Mouse (Mus musculus): Measurements from ENCODE around the gene Cops4. TPM values are rescaled to one million over a fixed set of nuclear protein-coding genes. Genes with fewer than 3 reads are reported as not detected.
A peak's percentile ranks its signal among the peaks of the same experiment; 100 is the strongest.

Gene Cops4
- polyA plus RNA-seq, 1 experiment from 2014 or later = 163 TPM

- Histone ChIP-seq H3K4me1 (ENCODE audit: control insufficient read depth, insufficient read depth, low read length) (peaks cover 9% of the 10 kb centered on the region), H3K4me2 (ENCODE audit: low read depth, low read length) (no peak overlapping the region), H3K9ac (ENCODE audit: low read length) (no peak overlapping the region), H3K36me3 (ENCODE audit: control insufficient read depth, insufficient read depth, low read length) (peaks cover 3% of the 10 kb centered on the region; the same call in 1 of the 2 replicates), H3K27ac (ENCODE audit: low read length) (no peak overlapping the region), H3K4me3 (replicated peaks; ENCODE audit: low read length) (no peak overlapping the region), H3K9me3 (replicated peaks; ENCODE audit: control insufficient read depth, low read length) (no peaks in the 10 kb centered on the region), H3K27me3 (ENCODE audit: control insufficient read depth, insufficient read depth, low read length) (no peaks in the 10 kb centered on the region)
- 89% methylated on average over 9 of the region's 9 CpGs for WGBS
- ATAC-seq (ENCODE audit: insufficient read depth, low FRiP score) = no peak
Observed at GRCm38 (mm10) chr5:100524921-100525320, 6.8 kb downstream of the Cops4 start.

GRCm38 (mm10) chr5:100525620-100526019 is 7.5 kb downstream of the Cops4 start:
- no peak overlapping the region for H3K9ac ChIP-seq (ENCODE audit: low read length)
- H3K9me3 ChIP-seq (replicated peaks; ENCODE audit: control insufficient read depth, low read length) = no peaks in the 10 kb centered on the region
- peaks cover 3% of the 10 kb centered on the region; the same call in 1 of the 2 replicates for H3K4me1 ChIP-seq (ENCODE audit: control insufficient read depth, insufficient read depth, low read length)
- ATAC-seq (ENCODE audit: insufficient read depth, low FRiP score) = peak; percentile 62
- WGBS = 49% methylated on average over 3 of the region's 3 CpGs
- H3K27ac ChIP-seq (ENCODE audit: low read length) = no peak overlapping the region
- no peak overlapping the region for H3K4me3 ChIP-seq (replicated peaks; ENCODE audit: low read length)
- peaks cover 7% of the 10 kb centered on the region; the same call in 1 of the 2 replicates for H3K36me3 ChIP-seq (ENCODE audit: control insufficient read depth, insufficient read depth, low read length)
- H3K27me3 ChIP-seq (ENCODE audit: control insufficient read depth, insufficient read depth, low read length) = no peaks in the 10 kb centered on the region
- no peak overlapping the region for H3K4me2 ChIP-seq (ENCODE audit: low read depth, low read length)

DNA sequence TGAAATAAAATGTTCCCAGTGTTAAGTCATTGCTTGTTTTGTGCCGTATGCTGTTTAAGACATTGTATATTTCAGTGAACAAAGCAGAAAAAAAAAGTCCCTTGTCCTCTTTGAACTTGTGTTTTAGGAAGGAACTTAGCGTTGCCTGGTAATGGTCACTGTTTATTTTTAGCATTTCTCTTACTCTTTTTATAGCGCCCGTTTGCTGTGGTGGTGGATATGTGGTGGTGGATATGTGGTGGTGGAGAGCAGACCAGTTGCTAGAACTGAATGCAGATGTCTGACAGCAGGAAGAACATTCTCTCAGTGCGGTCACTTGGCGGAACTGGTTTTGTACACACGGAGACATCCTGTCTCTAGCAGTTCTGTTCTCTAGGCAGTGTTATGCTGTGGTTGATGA is 8.1 kb downstream of the Cops4 start:
- Histone ChIP-seq H3K4me1 (ENCODE audit: control insufficient read depth, insufficient read depth, low read length) (peaks cover 3% of the 10 kb centered on the region; the same call in 1 of the 2 replicates), H3K9ac (ENCODE audit: low read length) (no peak overlapping the region), H3K27ac (ENCODE audit: low read length) (no peak overlapping the region; the same call in 1 of the 2 replicates), H3K4me3 (replicated peaks; ENCODE audit: low read length) (no peak overlapping the region), H3K4me2 (ENCODE audit: low read depth, low read length) (no peak overlapping the region), H3K36me3 (ENCODE audit: control insufficient read depth, insufficient read depth, low read length) (peaks cover 7% of the 10 kb centered on the region; the same call in 1 of the 2 replicates), H3K9me3 (replicated peaks; ENCODE audit: control insufficient read depth, low read length) (no peaks in the 10 kb centered on the region), H3K27me3 (ENCODE audit: control insufficient read depth, insufficient read depth, low read length) (no peaks in the 10 kb centered on the region)
- 63% methylated on average over 7 of the region's 7 CpGs for WGBS
- ATAC-seq (ENCODE audit: insufficient read depth, low FRiP score) = no peak

DNA sequence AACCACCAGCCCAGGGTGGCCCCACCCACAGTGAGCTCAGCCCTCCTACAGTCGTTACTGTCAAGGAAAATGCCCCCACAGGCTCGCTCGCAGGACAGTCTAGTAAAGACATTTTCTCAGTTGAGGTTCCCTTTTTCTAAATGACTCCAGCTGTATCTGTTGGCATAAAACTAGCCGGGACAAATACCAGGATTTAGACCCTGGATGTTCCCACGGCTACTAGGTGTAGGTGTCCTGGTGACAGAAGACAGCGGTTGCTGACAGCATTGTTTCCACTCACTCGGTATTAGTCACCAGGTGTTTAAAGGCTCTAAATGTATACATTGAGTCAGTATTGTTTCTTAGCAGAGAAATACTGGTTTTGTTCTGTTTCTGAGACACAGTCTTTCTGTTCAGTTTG is 17.7 kb downstream of the Cops4 start:
- no peaks in the 10 kb centered on the region for H3K9me3 ChIP-seq (replicated peaks; ENCODE audit: control insufficient read depth, low read length)
- H3K27ac ChIP-seq (ENCODE audit: low read length) = peak overlapping the region; percentile 42; the same call in 1 of the 2 replicates
- ATAC-seq (ENCODE audit: insufficient read depth, low FRiP score) = no peak
- no peaks in the 10 kb centered on the region for H3K27me3 ChIP-seq (ENCODE audit: control insufficient read depth, insufficient read depth, low read length)
- peaks cover 9% of the 10 kb centered on the region for H3K36me3 ChIP-seq (ENCODE audit: control insufficient read depth, insufficient read depth, low read length)
- H3K9ac ChIP-seq (ENCODE audit: low read length) = no peak overlapping the region
- WGBS = 73% methylated on average over 7 of the region's 7 CpGs
- no peaks in the 10 kb centered on the region; the same call in 1 of the 2 replicates for H3K4me1 ChIP-seq (ENCODE audit: control insufficient read depth, insufficient read depth, low read length)
- no peak overlapping the region for H3K4me3 ChIP-seq (replicated peaks; ENCODE audit: low read length)
- H3K4me2 ChIP-seq (ENCODE audit: low read depth, low read length) = no peak overlapping the region

- Histone ChIP-seq H3K4me3 (replicated peaks; ENCODE audit: low read length) (no peak overlapping the region), H3K36me3 (ENCODE audit: control insufficient read depth, insufficient read depth, low read length) (peaks cover 9% of the 10 kb centered on the region), H3K4me1 (ENCODE audit: control insufficient read depth, insufficient read depth, low read length) (no peaks in the 10 kb centered on the region; the same call in 1 of the 2 replicates), H3K4me2 (ENCODE audit: low read depth, low read length) (no peak overlapping the region), H3K27me3 (ENCODE audit: control insufficient read depth, insufficient read depth, low read length) (no peaks in the 10 kb centered on the region), H3K27ac (ENCODE audit: low read length) (no peak overlapping the region), H3K9me3 (replicated peaks; ENCODE audit: control insufficient read depth, low read length) (no peaks in the 10 kb centered on the region), H3K9ac (ENCODE audit: low read length) (no peak overlapping the region)
- WGBS = 83% methylated on average over 3 of the region's 3 CpGs
- ATAC-seq (ENCODE audit: insufficient read depth, low FRiP score) = no peak
Observed at GRCm38 (mm10) chr5:100536638-100537037, 18.5 kb downstream of the Cops4 start.

DNA sequence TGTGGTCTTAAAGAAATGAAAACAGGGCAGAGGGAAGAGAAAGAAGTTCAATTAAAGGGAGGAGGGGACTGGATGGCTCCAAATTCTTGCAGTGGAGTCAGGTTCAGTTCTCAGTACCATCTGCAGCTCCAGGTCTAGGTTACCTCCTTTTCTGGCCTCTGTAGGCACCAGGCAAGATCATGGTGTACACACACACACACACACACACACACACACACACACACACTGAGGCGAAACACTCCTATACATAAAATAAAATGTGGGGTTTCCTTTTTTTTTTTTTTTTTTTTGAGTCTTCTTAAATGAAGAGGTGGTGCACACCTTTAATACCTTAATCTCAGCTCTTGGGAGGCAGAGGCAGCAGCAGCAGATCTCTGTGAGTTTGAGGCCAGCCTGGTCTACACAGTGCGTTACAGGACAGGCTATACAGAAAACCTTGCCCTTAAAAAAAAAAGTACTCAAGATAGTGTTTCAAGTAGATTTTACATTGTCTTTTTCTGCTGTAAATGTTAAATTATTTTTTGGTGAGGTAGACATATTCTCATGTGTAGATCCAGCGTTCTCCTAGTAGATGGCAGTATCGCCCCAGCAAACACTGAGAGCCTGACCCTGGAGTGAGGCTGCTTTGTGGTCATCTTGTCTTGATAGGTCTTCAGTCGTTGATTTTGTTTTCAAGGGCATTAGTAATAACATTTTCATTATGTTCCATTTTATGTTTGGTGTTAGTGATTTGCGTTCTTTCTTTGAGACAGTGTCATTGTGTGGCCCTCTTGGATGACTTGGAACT is 28.4 kb downstream of the Cops4 start:
- Histone ChIP-seq H3K4me2 (ENCODE audit: low read depth, low read length) (no peak overlapping the region), H3K9ac (ENCODE audit: low read length) (no peak overlapping the region), H3K9me3 (replicated peaks; ENCODE audit: control insufficient read depth, low read length) (no peaks in the 10 kb centered on the region), H3K36me3 (ENCODE audit: control insufficient read depth, insufficient read depth, low read length) (peaks cover 21% of the 10 kb centered on the region), H3K4me3 (replicated peaks; ENCODE audit: low read length) (no peak overlapping the region), H3K27me3 (ENCODE audit: control insufficient read depth, insufficient read depth, low read length) (no peaks in the 10 kb centered on the region), H3K27ac (ENCODE audit: low read length) (no peak overlapping the region), H3K4me1 (ENCODE audit: control insufficient read depth, insufficient read depth, low read length) (peaks cover 6% of the 10 kb centered on the region; the same call in 1 of the 2 replicates)
- ATAC-seq (ENCODE audit: insufficient read depth, low FRiP score) = no peak
- WGBS = 77% methylated on average over 6 of the region's 6 CpGs

- Histone ChIP-seq H3K4me1 (ENCODE audit: control insufficient read depth, insufficient read depth, low read length) (peaks cover 7% of the 10 kb centered on the region; the same call in 1 of the 2 replicates), H3K36me3 (ENCODE audit: control insufficient read depth, insufficient read depth, low read length) (peaks cover 17% of the 10 kb centered on the region; the same call in 1 of the 2 replicates), H3K9ac (ENCODE audit: low read length) (no peak overlapping the region), H3K4me2 (ENCODE audit: low read depth, low read length) (peak overlapping the region; percentile 19; the same call in 1 of the 2 replicates), H3K9me3 (replicated peaks; ENCODE audit: control insufficient read depth, low read length) (no peaks in the 10 kb centered on the region), H3K27me3 (ENCODE audit: control insufficient read depth, insufficient read depth, low read length) (no peaks in the 10 kb centered on the region), H3K27ac (ENCODE audit: low read length) (peak overlapping the region; percentile 88), H3K4me3 (replicated peaks; ENCODE audit: low read length) (no peak overlapping the region)
- WGBS = 60% methylated on average over 2 of the region's 2 CpGs
- ATAC-seq (ENCODE audit: insufficient read depth, low FRiP score) = peak; percentile 89
Observed at GRCm38 (mm10) chr5:100548236-100548635, 30.1 kb downstream of the Cops4 start.

DNA sequence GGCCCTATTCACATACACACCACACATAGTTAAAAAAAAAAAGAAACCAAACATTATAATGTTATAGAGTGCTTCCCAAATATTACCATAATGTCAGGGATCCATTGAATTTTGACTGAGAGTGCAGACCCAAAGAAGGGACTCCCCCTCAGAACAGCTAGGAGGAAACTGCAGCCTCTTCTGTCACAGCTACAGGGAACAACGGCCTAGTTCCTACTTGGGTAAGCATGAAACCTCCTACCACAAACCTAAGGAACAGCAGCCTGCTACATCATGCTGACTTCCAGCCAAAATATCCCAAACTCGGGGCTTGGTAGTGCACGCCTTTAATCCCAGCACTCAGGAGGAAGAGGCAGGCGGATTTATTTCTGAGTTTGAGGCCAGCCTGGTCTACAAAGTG is 31.2 kb downstream of the Cops4 start:
- WGBS = 90% methylated on average over 4 of the region's 4 CpGs
- H3K4me2 ChIP-seq (ENCODE audit: low read depth, low read length) = no peak overlapping the region
- H3K4me3 ChIP-seq (replicated peaks; ENCODE audit: low read length) = no peak overlapping the region
- no peaks in the 10 kb centered on the region for H3K27me3 ChIP-seq (ENCODE audit: control insufficient read depth, insufficient read depth, low read length)
- no peak for ATAC-seq (ENCODE audit: insufficient read depth, low FRiP score)
- H3K36me3 ChIP-seq (ENCODE audit: control insufficient read depth, insufficient read depth, low read length) = peaks cover 17% of the 10 kb centered on the region; the same call in 1 of the 2 replicates
- H3K9me3 ChIP-seq (replicated peaks; ENCODE audit: control insufficient read depth, low read length) = no peaks in the 10 kb centered on the region
- peak overlapping the region; percentile 19; the same call in 1 of the 2 replicates for H3K27ac ChIP-seq (ENCODE audit: low read length)
- H3K4me1 ChIP-seq (ENCODE audit: control insufficient read depth, insufficient read depth, low read length) = peaks cover 11% of the 10 kb centered on the region; the same call in 1 of the 2 replicates
- no peak overlapping the region for H3K9ac ChIP-seq (ENCODE audit: low read length)

DNA sequence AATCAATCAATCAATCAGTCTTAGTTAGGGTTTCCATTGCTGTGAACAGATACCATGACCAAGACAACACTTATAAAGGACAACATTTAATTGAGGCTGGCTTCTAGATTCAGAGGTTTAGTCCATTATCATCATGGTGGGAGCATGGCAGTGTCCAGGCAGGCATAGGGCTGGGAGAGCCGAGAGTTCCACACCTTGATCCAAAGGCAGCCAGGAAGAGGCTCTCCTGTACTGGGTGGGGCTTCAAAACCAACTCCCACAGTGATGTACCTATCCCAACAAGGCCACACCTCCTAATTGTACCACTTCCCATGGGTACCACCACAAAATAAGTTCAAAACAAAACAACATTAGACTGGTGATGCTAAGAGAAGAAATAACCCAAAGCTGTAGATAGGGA is 32.0 kb downstream of the Cops4 start:
- Histone ChIP-seq H3K9ac (ENCODE audit: low read length) (no peak overlapping the region), H3K4me2 (ENCODE audit: low read depth, low read length) (no peak overlapping the region), H3K4me1 (ENCODE audit: control insufficient read depth, insufficient read depth, low read length) (peaks cover 13% of the 10 kb centered on the region; the same call in 1 of the 2 replicates), H3K4me3 (replicated peaks; ENCODE audit: low read length) (no peak overlapping the region), H3K9me3 (replicated peaks; ENCODE audit: control insufficient read depth, low read length) (no peaks in the 10 kb centered on the region), H3K27me3 (ENCODE audit: control insufficient read depth, insufficient read depth, low read length) (no peaks in the 10 kb centered on the region), H3K27ac (ENCODE audit: low read length) (no peak overlapping the region), H3K36me3 (ENCODE audit: control insufficient read depth, insufficient read depth, low read length) (peaks cover 16% of the 10 kb centered on the region; the same call in 1 of the 2 replicates)
- 85% methylated on average over 1 of the region's 1 CpGs for WGBS
- no peak for ATAC-seq (ENCODE audit: insufficient read depth, low FRiP score)

Measured in stomach, embryonic 16.5 days (tissue).